Mouse (Mus musculus): ENCODE measurements at regions not wholly inside any gene's neighbourhood (a gene's known extent, or its start where the extent isn't known, plus 50 kb on each side); places are given as distances from the start of the nearest gene placed in this dataset.

GRCm38 (mm10) chr12:54350293-54350692 lies 146.6 kb upstream of the Egln3 start:
- 68% methylated on average over 1 of the region's 1 CpGs for WGBS
- DNase-seq (ENCODE audit: low spot score) (no peak), ATAC-seq (ENCODE audit: low FRiP score, low read depth) (no peak)
- H3K36me3 ChIP-seq (ENCODE audit: control insufficient read depth, insufficient read depth, low read length), result no peaks in the 10 kb centered on the region
- no peak overlapping the region for H3K27ac ChIP-seq (replicated peaks; ENCODE audit: low read depth, low read length)
- no peak overlapping the region for H3K9ac ChIP-seq (ENCODE audit: low read depth, low read length, severe bottlenecking)
- no peak for TF ChIP-seq POLR2A (IDR thresholded peaks at IDR 0.05; ENCODE audit: borderline replicate concordance, extremely low read depth, insufficient read depth, insufficient read length)
- no peaks in the 10 kb centered on the region for H3K27me3 ChIP-seq (ENCODE audit: control insufficient read depth, insufficient read depth, low read length)
- no peaks in the 10 kb centered on the region for H3K4me1 ChIP-seq (ENCODE audit: control insufficient read depth, insufficient read depth, low read length)
- H3K4me2 ChIP-seq (replicated peaks; ENCODE audit: low read depth, low read length, severe bottlenecking), result no peak overlapping the region
- no peaks in the 10 kb centered on the region for H3K9me3 ChIP-seq (ENCODE audit: control insufficient read depth, low read length)
- no peak overlapping the region for H3K4me3 ChIP-seq (replicated peaks; ENCODE audit: low read length)

- DNase-seq (ENCODE audit: low spot score) (no peak), ATAC-seq (ENCODE audit: low FRiP score, low read depth) (no peak)
- H3K9me3 ChIP-seq (ENCODE audit: control insufficient read depth, low read length), result no peaks in the 10 kb centered on the region
- no peak overlapping the region for H3K4me2 ChIP-seq (replicated peaks; ENCODE audit: low read depth, low read length, severe bottlenecking)
- no peak overlapping the region for H3K27ac ChIP-seq (replicated peaks; ENCODE audit: low read depth, low read length)
- no peaks in the 10 kb centered on the region for H3K36me3 ChIP-seq (ENCODE audit: control insufficient read depth, insufficient read depth, low read length)
- H3K27me3 ChIP-seq (ENCODE audit: control insufficient read depth, insufficient read depth, low read length), result no peaks in the 10 kb centered on the region
- WGBS, result 68% methylated on average over 2 of the region's 2 CpGs
- no peaks in the 10 kb centered on the region for H3K4me1 ChIP-seq (ENCODE audit: control insufficient read depth, insufficient read depth, low read length)
- no peak for TF ChIP-seq POLR2A (IDR thresholded peaks at IDR 0.05; ENCODE audit: borderline replicate concordance, extremely low read depth, insufficient read depth, insufficient read length)
- no peak overlapping the region for H3K9ac ChIP-seq (ENCODE audit: low read depth, low read length, severe bottlenecking)
- H3K4me3 ChIP-seq (replicated peaks; ENCODE audit: low read length), result no peak overlapping the region
These were observed 145.7 kb upstream of the Egln3 start for GRCm38 (mm10) chr12:54349403-54349802.

- WGBS, result 91% methylated on average over 5 of the region's 5 CpGs
- Histone ChIP-seq H3K4me1 (ENCODE audit: control insufficient read depth, insufficient read depth, low read length) (no peaks in the 10 kb centered on the region), H3K27ac (replicated peaks; ENCODE audit: low read depth, low read length) (no peak overlapping the region), H3K27me3 (ENCODE audit: control insufficient read depth, insufficient read depth, low read length) (no peaks in the 10 kb centered on the region), H3K36me3 (ENCODE audit: control insufficient read depth, insufficient read depth, low read length) (no peaks in the 10 kb centered on the region), H3K4me3 (replicated peaks; ENCODE audit: low read length) (no peak overlapping the region), H3K4me2 (replicated peaks; ENCODE audit: low read depth, low read length, severe bottlenecking) (no peak overlapping the region), H3K9me3 (ENCODE audit: control insufficient read depth, low read length) (no peaks in the 10 kb centered on the region), H3K9ac (ENCODE audit: low read depth, low read length, severe bottlenecking) (no peak overlapping the region)
- no peak for ATAC-seq (ENCODE audit: low FRiP score, low read depth)
- no peak for TF ChIP-seq POLR2A (IDR thresholded peaks at IDR 0.05; ENCODE audit: borderline replicate concordance, extremely low read depth, insufficient read depth, insufficient read length)
- no peak for DNase-seq (ENCODE audit: low spot score)
These were observed 139.8 kb upstream of the Egln3 start for GRCm38 (mm10) chr12:54343493-54343892.

- DNase-seq (ENCODE audit: low spot score), result no peak
- ATAC-seq (ENCODE audit: low FRiP score, low read depth), result no peak
- no peak for TF ChIP-seq POLR2A (IDR thresholded peaks at IDR 0.05; ENCODE audit: borderline replicate concordance, extremely low read depth, insufficient read depth, insufficient read length)
- no peak overlapping the region for H3K4me2 ChIP-seq (replicated peaks; ENCODE audit: low read depth, low read length, severe bottlenecking)
- H3K9me3 ChIP-seq (ENCODE audit: control insufficient read depth, low read length), result no peaks in the 10 kb centered on the region
- H3K4me3 ChIP-seq (replicated peaks; ENCODE audit: low read length), result no peak overlapping the region
- H3K36me3 ChIP-seq (ENCODE audit: control insufficient read depth, insufficient read depth, low read length), result no peaks in the 10 kb centered on the region
- H3K9ac ChIP-seq (ENCODE audit: low read depth, low read length, severe bottlenecking), result no peak overlapping the region
- H3K4me1 ChIP-seq (ENCODE audit: control insufficient read depth, insufficient read depth, low read length), result no peaks in the 10 kb centered on the region
- no peaks in the 10 kb centered on the region for H3K27me3 ChIP-seq (ENCODE audit: control insufficient read depth, insufficient read depth, low read length)
- no peak overlapping the region for H3K27ac ChIP-seq (replicated peaks; ENCODE audit: low read depth, low read length)
- 19% methylated on average over 2 of the region's 2 CpGs for WGBS
These were observed 131.8 kb upstream of the Egln3 start for GRCm38 (mm10) chr12:54335509-54335908.

GRCm38 (mm10) chr12:54334491-54335132 lies 131.0 kb upstream of the Egln3 start:
- Histone ChIP-seq H3K27ac (replicated peaks; ENCODE audit: low read depth, low read length) (no peak overlapping the region), H3K4me1 (ENCODE audit: control insufficient read depth, insufficient read depth, low read length) (no peaks in the 10 kb centered on the region), H3K9me3 (ENCODE audit: control insufficient read depth, low read length) (no peaks in the 10 kb centered on the region), H3K4me2 (replicated peaks; ENCODE audit: low read depth, low read length, severe bottlenecking) (no peak overlapping the region), H3K36me3 (ENCODE audit: control insufficient read depth, insufficient read depth, low read length) (no peaks in the 10 kb centered on the region), H3K9ac (ENCODE audit: low read depth, low read length, severe bottlenecking) (no peak overlapping the region), H3K27me3 (ENCODE audit: control insufficient read depth, insufficient read depth, low read length) (no peaks in the 10 kb centered on the region), H3K4me3 (replicated peaks; ENCODE audit: low read length) (no peak overlapping the region)
- DNase-seq (ENCODE audit: low spot score) (no peak), ATAC-seq (ENCODE audit: low FRiP score, low read depth) (no peak)
- no peak for TF ChIP-seq POLR2A (IDR thresholded peaks at IDR 0.05; ENCODE audit: borderline replicate concordance, extremely low read depth, insufficient read depth, insufficient read length)
- whole genome bisulfite sequencing, result 59% methylated on average over 9 of the region's 9 CpGs

All from limb, embryonic 14.5 days (tissue).